Mouse (Mus musculus) kidney, adult 11 months (tissue): Measurements from ENCODE around the gene Slc5a3.
"Not testable (repeated sequence)": the region's sequence is repeated elsewhere in the genome, so short reads cannot be mapped to it uniquely, and the experiment has no call there.

Source experiments
- DNase-seq: peaks from one replicate; pipeline ENCODE4 v3.0.0; 2022

The Slc5a3 gene

DNA sequence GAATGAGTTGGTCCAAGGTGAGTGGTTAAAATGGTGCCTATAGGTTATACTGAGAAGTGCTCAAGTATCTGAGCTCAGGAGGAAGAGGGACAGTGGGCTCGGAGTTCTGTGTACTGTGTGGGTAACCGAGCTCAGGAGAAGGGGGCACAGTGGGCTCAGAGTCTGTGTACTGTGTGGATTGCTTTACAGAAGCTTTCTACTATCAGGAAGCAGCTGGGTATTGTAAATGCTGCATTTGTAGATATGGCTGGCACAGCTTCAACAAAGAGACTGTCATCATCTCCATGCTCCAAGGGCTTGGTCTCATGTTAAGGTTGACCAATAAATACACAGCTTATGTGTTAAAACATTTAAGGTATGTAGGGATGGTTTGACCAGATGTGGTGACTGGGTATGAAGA lies 6.7 kb downstream of the Slc5a3 start:
- no peak for DNase-seq

DNA sequence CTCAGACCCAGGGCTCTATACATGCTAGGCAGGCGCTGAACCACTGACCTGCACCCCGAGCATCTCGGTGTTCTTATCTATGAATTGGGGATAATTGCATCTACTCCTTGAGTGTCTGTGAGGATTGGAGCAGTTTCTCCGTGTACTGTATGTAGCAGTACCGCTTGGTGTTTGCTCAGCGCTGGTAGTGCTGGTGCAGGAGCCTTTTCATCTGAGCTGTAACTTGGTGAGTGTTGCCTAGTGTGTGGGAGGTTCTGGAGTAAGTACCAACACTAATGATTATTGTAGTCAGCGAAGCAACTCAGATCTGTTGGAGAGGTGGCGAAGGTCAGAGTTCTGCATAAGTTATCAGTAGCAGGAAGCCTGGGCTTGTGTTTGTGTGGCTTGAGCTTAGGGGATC lies 12.2 kb downstream of the Slc5a3 start:
- DNase-seq: no peak

DNA sequence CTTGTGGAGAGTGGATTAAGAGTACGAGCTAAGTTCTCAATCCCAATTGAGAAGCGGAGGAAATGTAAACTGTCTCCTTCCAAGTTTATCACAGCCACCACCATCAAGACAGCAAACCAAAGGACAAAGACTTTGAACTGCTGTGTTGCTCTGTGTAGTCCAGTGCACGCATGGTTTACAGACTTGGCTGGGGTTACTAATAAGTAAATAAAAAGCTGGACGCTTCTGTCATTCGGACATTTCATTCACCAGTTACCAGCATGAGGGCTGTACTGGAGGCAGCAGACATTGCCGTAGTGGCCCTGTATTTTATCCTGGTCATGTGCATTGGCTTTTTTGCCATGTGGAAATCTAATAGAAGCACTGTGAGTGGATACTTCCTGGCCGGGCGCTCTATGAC lies 18.7 kb downstream of the Slc5a3 start:
- DNase-seq: no peak

DNA sequence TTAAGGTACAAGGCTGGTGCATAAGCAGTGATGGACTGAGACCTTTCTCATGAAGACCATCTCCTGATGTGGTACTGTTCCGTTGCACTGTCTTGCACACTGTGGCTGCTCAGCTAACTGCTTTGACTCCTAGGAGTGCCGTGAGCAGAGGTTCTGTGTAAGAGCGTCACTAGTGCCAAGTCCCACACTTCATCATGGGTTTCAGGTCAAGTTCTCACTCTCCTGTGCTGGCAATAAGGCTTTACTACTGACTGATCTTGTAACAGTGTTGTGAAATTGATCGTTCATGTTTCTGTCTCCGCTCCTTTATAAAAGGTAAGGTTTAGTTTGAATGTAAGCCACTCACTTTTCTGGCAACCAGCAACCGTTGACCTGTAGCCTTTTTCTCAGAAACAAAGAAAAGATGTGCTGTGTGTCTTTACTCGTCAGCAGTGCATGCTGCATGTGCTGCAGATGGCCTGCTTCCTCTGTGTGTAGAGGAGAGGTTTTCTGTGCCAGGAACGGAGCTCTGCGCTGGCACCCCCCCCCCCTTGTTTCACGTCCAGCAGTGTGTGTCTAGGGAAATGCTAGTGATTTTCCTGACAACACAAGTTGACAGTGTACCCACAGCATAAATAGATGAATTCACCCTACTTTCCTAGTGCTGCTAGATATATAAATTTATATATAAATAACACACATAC lies 25.8 kb downstream of the Slc5a3 start:
- no peak for DNase-seq

DNA sequence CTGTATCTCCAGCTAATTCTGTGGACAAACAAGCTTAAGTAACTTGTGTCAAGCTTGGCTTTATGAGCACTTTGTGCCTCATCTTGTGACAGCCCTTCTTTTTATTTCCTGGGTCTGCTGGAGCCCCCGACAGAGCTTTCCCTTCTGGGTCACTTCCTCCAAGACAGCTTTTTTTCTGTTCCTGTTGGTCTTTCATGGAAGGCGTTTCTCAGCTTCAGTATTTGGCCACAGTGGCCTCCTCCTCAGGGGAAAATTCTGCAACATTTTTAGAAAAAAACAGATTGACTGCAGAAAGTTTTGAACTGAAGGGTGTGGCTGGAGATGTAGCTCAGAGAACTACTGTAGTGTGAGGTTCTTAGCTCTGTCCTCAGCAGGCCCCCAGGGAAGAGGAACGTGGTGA lies 31.1 kb downstream of the Slc5a3 start:
- no peak for DNase-seq

DNA sequence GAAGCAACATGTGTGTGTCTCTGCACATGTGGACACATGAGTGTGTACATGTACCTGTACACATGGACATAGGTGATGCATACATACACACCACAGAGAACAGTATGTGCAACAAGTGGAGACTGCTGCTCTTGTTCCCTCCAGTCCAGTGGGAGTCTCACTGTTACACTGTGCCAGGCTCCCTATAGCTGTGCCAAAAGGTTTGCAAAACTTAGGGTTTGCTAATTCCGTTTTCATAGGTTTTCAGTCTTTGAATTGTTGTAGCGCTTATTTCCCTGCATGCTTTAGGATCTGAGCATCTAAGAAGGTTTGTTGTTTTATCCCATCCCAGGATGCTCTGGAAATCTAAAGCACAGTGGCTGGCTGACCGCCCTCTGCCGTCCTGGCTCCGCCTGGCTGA lies 33.8 kb downstream of the Slc5a3 start:
- DNase-seq: no peak

DNA sequence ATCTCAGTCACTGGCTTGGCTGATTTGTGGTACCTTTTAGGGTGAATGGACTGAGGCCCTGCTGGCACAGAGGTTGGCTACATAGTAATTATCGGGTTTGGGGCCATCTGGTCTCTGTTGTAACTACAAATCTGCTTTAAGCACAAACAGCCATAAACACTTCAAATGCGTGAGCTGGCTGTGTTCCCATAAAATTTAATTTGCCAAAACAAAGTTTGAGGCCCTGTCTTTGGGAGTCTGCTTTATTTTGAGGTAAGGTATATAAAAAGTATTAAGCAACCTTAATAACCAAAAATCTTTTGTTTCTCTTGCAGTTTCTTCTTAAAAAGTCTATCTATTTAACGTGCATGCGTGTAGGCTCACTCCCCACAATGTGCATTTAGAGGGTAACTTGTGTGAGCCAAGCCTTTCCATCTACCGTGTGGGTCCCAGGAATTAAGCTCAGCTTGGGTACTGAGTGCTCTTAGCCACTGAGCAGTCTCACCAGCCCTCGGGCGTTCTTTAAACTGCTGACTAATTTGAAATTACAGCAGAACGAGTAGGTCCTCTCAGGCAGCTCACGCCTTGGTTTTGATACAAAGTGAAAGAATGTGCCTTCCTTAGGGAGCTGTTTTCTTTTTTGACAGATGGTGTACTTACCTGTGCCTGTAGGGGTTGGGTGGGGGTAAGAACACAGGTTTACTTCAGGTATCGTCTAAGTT lies 40.4 kb downstream of the Slc5a3 start:
- DNase-seq: no peak

DNA sequence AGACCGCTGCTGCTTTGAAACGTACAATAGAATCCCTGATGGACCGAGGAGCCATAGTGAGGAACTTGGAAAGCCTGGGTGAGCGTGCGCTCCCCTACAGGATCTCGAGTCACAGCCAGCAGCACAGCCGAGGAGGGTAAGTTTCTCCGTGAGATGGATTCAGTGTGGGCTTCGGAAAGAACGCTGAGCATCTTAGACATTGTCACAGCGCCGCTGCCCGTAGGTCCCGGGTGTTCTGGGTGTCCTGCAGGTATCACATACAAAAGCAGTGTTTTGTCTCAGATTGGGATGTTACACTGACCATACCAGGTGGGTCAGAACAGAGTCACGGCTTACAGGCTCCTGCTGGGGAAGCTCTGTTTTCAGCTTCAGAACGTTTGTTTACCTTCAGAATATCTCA lies 41.5 kb downstream of the Slc5a3 start:
- DNase-seq: no peak

DNA sequence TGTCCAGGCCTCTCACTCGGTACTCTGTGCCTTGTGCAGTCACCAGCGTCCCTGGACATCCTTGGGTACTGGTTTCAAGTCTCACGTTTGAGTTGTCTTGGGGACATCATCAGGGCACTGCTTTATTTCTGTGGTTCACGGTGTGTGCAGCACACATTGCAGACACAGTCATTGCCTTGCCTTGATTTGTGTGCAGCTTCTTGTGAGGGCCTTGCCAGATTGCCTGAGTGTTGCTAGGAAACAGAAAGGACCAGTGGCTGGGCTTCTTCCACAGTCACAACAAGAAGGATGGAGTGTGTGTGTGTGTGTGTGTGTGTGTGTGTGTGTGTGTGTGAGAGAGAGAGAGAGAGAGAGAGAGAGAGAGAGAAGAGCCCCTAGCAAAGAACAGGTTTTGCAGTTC lies 42.0 kb downstream of the Slc5a3 start:
- no peak for DNase-seq

DNA sequence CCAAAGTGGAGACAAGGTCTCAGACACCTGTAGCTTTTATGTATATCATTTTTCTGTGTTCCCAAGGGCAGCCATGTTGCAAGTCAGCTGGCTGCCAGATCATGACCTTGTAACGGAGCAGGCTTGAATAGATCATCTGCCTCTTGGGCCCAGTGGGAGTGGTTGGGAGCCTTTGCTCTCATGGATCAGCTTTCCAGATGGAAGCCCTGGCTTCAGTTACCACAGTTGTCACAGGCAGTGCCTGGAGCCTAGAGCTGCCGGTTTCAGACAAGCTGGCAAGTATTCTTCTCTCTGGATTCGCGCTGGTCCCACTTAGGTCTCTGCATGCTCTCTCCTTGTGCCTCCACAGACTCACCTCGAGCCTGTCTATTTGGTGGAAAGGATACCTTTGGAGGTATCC lies 44.0 kb downstream of the Slc5a3 start:
- DNase-seq: no peak

DNA sequence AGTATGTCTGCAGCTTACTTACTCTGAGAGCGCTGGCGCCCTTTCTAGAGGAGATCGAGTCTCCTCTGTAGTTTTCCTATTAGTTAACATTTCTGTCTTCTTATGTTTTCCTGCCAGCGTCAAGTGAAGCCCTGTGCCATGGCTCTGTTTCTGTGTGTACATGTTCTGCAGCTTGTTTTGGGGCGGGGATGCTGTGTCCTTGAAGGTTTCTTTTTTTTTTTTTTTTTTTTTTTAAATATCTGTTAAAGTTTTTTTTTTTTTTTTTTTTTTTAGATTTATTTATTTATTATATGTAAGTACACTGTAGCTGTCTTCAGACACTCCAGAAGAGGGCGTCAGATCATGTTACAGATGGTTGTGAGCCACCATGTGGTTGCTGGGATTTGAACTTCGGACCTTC lies 44.8 kb downstream of the Slc5a3 start:
- not testable (repeated sequence) for DNase-seq

DNA sequence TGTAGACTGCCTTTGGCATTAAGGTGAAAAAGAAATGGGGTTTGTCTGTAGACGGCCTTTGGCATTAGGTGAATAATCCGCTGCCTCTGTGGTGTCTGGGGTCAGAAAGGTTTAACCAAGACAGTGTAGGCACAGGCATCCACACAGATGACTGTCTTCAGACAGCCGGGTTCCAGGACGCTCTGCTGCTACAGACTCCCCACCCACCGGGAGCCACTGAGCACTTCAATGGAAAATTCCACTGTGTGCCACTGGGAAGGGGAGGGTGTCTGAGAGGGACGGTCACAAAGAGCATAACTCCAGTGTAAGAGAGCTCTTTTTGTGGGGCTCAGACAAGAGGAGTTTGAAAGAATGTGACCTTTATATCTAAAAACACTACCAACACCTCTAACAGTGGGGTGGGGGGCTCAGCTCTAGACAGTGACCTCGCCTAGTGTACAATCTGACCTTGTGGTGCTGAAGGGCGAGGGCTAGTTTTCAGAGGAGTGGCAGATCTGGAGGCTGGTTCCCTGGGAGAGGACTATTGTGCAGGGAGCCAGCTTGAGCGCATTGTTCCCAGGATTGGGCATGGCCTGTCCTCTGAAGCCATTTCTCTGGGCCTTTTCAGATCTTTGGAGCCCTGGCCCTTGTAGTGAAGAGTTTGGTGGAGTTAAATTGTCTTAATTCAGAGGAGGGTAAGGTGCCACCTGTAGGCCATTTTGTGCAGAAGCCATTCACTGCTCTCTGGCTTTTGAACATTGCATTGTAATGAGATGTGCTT lies 45.6 kb downstream of the Slc5a3 start:
- peak; percentile 52 for DNase-seq

DNA sequence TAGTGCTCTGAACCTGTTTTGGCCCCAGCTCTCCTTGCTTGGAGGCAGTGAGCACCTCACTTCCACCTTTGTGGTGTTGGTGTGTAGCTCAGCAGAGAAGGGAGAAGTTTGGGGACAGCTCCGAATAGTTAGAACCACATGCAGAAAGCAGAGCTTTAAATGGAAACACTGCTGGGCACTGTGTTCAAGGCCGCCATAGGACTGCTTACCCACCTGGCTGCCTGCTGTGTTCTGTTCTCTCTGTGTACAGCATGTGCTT lies 46.1 kb downstream of the Slc5a3 start:
- no peak for DNase-seq

DNA sequence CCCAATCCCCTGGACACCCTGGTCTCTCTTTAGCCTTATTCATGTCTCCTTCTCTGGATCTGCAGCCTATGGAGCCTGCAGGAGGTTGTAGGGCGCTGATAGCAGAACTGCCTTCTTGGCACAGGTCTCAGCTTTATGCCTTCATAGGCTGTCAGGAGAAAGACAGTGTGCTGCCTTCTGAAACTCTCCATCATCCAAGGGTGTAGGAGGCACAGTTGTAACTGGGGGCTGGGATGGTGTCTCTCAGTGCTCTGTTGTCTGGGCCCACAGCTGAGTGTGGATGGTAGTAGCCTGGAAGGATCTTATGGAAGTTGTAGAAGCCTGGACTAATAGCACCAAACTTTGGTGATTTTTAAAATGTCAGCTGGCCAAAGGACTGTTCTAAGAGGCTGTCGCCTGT lies 46.8 kb downstream of the Slc5a3 start:
- DNase-seq: no peak

DNA sequence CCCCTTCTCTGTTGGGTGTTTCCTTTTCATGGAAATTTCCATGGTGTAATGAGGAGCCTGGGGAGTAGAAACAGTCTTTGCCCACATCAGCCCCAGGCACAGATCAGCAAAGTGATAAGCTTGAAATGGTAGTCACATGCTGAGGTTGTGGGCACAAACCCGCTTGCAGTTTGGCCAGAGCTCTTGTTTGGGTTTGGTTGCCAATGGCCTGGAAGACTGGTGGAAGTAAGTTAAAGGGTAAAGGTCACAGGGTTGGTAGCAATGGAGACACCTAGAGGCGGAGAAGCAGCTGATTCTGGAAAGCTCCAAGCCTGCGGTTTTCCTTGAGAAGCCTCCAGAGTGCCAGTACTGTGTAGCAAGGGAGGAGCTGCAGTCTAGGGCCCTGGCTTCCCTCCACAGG lies 47.5 kb downstream of the Slc5a3 start:
- DNase-seq: peak; percentile 81

DNA sequence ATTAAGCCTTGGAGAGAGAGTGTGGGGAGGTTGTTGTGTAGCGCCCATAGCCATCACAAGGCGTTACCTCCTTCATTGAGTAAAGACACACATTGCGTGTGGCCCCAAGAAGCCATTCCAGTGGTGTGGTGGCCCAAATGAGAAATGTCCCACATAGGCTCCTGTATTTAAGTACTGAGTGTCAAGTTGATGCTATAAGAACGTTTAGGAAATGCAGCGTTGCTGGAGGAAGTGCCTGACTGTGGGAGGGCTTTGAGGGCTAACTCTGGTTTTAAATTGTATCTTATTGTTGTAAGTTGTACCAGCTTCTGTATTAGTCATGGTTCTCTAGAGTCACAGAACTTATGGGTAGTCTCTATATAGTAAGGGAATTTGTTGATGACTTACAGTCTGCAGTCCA lies 49.2 kb downstream of the Slc5a3 start:
- DNase-seq: no peak

DNA sequence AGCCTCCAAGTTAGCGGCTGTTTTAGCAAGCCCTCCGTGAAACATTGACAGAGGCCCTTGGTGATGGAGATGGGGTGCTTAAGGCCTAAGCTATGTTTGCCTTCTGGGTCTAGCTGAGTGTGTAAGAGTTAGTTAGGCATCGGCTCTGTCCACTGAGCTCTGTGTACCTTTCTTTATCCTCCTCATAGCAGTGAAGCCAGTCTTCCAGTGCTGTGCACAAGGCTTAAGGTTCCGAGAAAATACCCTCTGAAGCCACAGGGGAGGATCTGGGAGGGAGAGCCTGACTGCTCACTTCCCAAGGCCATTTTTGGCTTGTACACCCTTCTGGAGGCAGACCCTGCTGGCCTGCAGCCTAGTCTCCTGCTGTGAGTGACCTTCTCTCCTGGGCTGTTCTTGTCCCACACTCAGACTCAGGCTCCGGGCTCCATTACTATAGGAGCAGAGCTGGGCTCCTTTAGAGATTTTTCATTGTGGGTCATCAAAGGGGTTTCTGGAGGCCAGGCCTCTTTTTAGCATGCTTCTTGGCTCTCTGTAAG lies 56.7 kb downstream of the Slc5a3 start:
- peak; percentile 55 for DNase-seq

DNA sequence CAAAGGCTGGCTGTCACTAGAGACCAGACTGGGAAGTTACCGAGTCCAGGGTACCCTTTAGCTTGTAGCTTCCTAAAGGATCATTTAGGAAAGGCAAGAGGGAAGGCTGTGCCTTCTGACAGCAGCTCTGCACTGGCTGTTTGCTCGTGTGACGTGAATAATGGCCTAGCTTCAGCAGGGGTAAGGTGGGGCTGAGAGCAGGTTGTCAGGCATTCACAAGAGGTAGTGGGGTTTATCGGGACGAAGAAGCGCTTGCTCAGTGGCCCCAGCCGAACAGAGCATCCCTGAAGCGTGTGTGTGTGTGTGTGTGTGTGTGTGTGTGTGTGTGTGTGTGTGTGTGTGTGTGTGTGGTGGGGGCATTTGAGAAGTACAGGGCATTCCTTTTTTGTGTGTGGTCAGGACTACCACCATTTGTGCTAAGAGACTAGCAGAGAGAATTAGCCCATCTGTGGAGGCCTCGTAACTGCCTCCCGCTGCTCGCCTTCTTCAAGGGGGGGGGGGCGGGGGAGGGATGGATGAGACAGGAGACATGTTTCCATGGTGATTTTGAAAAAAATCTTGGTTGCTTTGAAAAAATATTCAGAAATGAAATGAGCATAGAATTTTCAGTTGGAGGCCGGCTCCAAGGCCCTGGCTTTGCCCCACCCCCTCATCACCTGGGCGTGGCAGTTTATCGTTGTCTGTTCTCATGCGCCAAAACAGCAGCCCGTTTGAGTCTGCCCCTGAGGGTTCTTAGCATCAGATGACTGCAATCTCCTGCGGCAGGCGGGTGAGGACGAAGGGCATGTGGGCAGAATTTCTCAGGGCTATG lies 57.7 kb downstream of the Slc5a3 start:
- DNase-seq: no peak

DNA sequence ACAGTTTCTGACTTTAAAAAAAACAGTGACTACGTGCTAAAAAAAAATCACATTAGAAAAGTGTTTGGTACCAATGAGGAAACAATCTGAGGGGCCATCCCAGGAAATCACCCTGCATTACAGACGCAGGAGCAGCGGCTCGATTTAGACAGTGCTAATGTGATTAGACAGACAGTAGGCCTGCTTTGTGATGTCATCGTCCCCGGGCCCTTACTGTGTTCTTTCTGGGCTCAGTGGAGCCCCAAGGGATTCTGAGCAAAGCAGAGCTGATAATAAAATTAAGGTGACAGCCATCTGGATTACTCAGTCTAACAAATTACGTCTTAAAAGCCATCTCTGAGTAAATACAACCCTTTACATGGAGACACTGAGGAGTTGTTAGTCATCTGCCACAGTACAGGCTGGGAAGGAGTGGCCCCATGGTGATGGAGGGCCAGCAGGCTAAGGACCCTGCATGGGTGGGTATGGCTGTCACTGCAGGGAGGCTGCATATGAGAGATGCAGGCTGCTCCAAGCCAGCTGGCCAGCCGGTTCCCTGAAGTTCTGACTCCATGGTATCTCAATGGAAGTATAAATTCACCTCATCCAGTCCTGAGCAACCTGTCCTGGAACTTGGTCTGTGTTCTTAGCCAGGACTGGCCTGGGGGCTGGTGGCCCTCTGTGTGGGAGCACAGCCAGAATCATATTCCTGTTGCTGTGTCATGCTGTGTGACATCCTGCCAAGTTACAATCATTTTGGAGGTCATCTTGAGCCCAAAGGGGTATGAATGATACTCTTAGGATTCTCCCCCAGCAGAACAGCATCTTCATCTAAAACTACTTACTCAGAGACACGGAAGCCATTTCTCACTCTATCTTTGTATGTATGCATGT lies 59.5 kb downstream of the Slc5a3 start:
- DNase-seq: no peak

DNA sequence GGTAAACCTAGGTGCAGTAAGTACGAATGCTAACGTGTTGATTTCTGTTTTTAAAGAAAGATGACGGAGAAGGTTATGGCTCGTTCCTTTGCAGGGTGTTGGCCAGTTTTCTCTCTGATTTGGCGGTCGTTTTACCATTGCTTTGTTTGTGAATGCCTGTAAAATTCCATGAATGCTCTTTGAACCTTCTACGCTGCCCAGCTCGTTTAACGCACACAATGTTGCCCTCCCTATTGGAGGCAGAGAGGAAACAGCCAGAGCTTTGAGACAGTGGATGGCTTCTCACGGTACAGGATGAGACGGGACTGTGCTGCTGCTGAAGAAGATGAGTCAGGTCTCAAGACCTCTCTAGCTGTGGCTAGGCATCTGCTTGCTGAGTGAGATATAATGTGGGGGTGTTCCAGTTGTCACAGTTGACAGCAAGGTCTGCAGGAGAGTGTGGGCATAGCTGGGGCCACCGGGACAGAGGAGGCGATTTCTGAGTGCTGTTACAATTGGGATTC lies 60.9 kb downstream of the Slc5a3 start:
- DNase-seq: no peak

DNA sequence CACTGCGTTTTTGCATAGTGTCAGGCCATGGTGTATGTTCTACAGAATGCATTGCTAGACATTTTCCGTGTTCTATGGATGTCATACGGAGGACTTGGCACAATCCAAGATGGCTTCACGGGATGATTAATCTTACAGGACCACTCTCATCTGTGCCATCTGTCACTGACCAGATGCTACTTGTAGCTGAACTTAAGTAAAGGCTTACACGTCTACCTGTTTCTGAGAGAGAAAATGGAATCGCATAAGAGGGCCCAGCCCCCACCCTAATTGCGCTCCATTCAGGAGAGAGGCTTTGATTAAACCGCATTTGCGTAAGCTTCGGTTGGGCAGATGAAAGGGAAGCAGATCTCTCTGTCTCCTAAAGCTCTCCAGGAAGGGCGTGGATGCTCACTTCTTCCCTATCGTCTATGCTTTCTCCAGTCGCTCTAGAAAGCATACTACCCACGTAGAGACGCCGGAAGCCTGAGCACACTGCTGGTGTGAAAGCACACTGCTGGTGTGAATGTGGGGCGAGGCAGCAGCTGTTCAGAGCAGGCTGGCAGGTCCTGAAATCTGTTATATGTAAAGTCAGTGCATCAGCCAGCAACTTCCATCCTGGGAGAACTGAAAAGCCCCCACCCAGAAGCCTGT lies 62.9 kb downstream of the Slc5a3 start:
- DNase-seq: no peak

DNA sequence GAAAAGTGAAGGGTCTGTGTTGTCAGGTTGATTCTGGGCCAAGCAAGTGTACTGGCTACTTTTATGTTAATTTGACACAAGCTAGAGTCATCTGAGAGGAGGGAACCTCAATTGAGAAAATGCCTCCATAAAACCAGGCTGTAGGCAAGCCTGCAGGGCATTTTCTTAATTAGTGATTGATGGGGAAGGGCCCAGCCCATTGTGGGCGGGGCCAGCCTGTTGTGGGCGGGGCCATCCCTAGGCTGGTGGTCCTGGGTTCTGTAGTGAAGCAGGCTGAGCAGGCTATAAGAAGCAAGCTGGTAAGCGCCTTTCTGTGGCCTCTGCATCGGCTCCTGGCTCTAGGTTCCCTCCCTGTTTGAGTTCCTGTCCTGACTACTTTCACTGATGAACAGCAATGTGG lies 69.1 kb downstream of the Slc5a3 start:
- DNase-seq: no peak
